Mouse (Mus musculus) intestine, embryonic 16.5 days (tissue): ENCODE results near the gene Lfng. TPM values are rescaled to one million over a fixed set of nuclear protein-coding genes. Genes with fewer than 3 reads are reported as not detected.

Experiments used
- ATAC-seq: fragments of 200-750 bp; cut with Nextera tagmentation; 2 replicates; pipeline ENCODE4 v1.8.0; 2017; ENCODE audit warnings: moderate TSS enrichment, moderate library complexity
- H3K27ac ChIP-seq: fragments of 300-500 bp; sonication (generic); 2 replicates; pipeline ENCODE4 v1.5.1; 2014; ENCODE audit warnings: mild to moderate bottlenecking, low read length
- H3K27me3 ChIP-seq: fragments of 300-500 bp; sonication (generic); replicated peaks from 2 replicates; pipeline ENCODE4 v1.6.1; 2014; ENCODE audit warnings: low read length, control low read depth, mixed read lengths; ENCODE audit not compliant: control insufficient read depth, insufficient read depth
- H3K36me3 ChIP-seq: fragments of 300-500 bp; sonication (generic); 2 replicates; pipeline ENCODE4 v1.6.1; 2014; ENCODE audit warnings: low read length, control low read depth; ENCODE audit not compliant: control insufficient read depth, insufficient read depth
- H3K4me1 ChIP-seq: fragments of 300-500 bp; sonication (generic); 2 replicates; pipeline ENCODE4 v1.6.1; 2014; ENCODE audit warnings: low read length, control low read depth, mixed read lengths; ENCODE audit not compliant: control insufficient read depth, insufficient read depth
- H3K4me2 ChIP-seq: fragments of 300-500 bp; sonication (generic); 2 replicates; pipeline ENCODE4 v1.6.1; 2014; ENCODE audit warnings: low read depth, low read length, control low read depth
- H3K4me3 ChIP-seq: fragments of 300-500 bp; sonication (generic); 2 replicates; pipeline ENCODE4 v1.5.1; 2014; ENCODE audit warnings: mild to moderate bottlenecking, low read length
- H3K9ac ChIP-seq: fragments of 300-500 bp; sonication (generic); 2 replicates; pipeline ENCODE4 v1.6.1; 2014; ENCODE audit warnings: low read depth, low read length
- H3K9me3 ChIP-seq: fragments of 300-500 bp; sonication (generic); 2 replicates; pipeline ENCODE4 v1.6.1; 2016; ENCODE audit warnings: low read length, control low read depth; ENCODE audit not compliant: control insufficient read depth
- WGBS: fragments of 180-500 bp; shearing (Covaris S2); extraction: QIAGEN DNeasy Blood & Tissue Kit; methylation state at CpG from one replicate; pipeline ENCODE4 v1.1.7; 2014; 5-methylcytosine and 5-hydroxymethylcytosine counted together
- polyA plus RNA-seq: library from polyadenylated mRNA; unstranded; fragments of >200 nt; fragmentation: Nextera tagmentation; extraction: Ambion mirVana; gene quantifications from 2 replicates; pipeline ENCODE4 v1.2.1, GENCODE M21; 2015

Lfng gene
- polyA plus RNA-seq, 1 experiment from 2014 or later: 13.4 TPM

DNA sequence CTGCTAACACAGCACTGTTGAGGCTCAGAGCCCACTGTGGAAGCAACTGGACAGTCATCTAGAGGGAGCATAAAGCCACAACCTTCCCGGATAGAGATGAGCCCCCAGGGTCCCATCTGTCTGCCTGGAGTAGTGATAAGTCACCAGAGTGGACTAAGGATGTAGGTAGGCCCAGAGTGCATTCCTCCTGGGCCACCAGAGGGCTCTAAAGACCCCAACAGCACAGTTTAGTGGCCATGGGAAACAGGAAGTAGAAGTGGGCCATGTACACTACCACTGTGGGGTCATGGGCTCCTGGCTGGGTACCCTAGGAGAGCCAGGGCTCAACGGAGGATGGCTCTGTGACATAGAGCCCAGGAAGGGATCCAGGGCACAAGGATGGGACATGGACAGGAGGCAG is 33.7 kb downstream of the Lfng start:
- Histone ChIP-seq H3K9me3 (no peaks in the 10 kb centered on the region), H3K4me1 (peaks cover 22% of the 10 kb centered on the region), H3K4me2 (no peak overlapping the region), H3K9ac (no peak overlapping the region), H3K27me3 (no peaks in the 10 kb centered on the region), H3K27ac (peak overlapping the region; percentile 21; the same call in 1 of the 2 replicates), H3K36me3 (peaks cover 2% of the 10 kb centered on the region; the same call in 1 of the 2 replicates), H3K4me3 (no peak overlapping the region)
- 74% methylated on average over 2 of the region's 2 CpGs for WGBS
- no peak for ATAC-seq

- ATAC-seq: peak; percentile 14; the same call in 1 of the 2 replicates
- peaks cover 28% of the 10 kb centered on the region for H3K4me1 ChIP-seq
- no peaks in the 10 kb centered on the region for H3K27me3 ChIP-seq
- H3K36me3 ChIP-seq: 0 out of 2 replicates have a peak, but pooled peaks cover 2% of the 10 kb centered on the region
- H3K27ac ChIP-seq: peak overlapping the region; percentile 21
- H3K4me3 ChIP-seq: no peak overlapping the region
- H3K9ac ChIP-seq: no peak overlapping the region
- no peak overlapping the region for H3K4me2 ChIP-seq
- 58% methylated on average over 10 of the region's 10 CpGs for WGBS
- H3K9me3 ChIP-seq: no peaks in the 10 kb centered on the region
Observed at GRCm38 (mm10) chr5:140641254-140641928, 34.3 kb downstream of the Lfng start.

DNA sequence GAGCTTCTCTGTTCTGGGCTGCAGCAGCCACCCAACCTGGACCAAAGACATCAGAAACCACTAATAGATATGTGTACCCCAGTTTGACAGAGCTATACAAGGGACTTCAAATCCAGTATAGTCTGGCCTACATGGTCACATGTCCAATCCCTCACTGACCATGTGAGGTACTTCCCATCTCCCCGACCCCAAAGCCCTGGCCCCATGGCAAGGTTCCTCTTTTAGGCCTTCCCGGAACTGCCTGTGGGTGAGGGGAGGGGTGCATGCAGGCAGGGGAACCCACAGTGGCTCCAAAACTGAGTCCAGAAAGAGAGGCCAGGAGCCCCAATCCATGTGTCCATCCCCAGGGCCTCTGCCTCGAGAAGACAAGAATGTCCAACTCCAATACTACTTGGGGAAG is 35.0 kb downstream of the Lfng start:
- Histone ChIP-seq H3K27me3 (no peaks in the 10 kb centered on the region), H3K9ac (no peak overlapping the region), H3K9me3 (no peaks in the 10 kb centered on the region), H3K36me3 (0 out of 2 replicates have a peak, but pooled peaks cover 2% of the 10 kb centered on the region), H3K4me2 (no peak overlapping the region), H3K4me1 (peaks cover 35% of the 10 kb centered on the region), H3K27ac (no peak overlapping the region), H3K4me3 (no peak overlapping the region)
- WGBS: 72% methylated on average over 3 of the region's 3 CpGs
- no peak for ATAC-seq

GRCm38 (mm10) chr5:140644263-140644662 is 37.1 kb downstream of the Lfng start:
- no peak overlapping the region for H3K27ac ChIP-seq
- H3K4me3 ChIP-seq: no peak overlapping the region

GRCm38 (mm10) chr5:140644702-140645201 is 37.6 kb downstream of the Lfng start:
- Histone ChIP-seq H3K27me3 (no peaks in the 10 kb centered on the region), H3K36me3 (no peaks in the 10 kb centered on the region), H3K4me1 (peaks cover 45% of the 10 kb centered on the region), H3K9ac (peak overlapping the region; percentile 12; the same call in 1 of the 2 replicates), H3K4me2 (no peak overlapping the region), H3K9me3 (no peaks in the 10 kb centered on the region), H3K27ac (no peak overlapping the region), H3K4me3 (no peak overlapping the region)
- 68% methylated on average over 15 of the region's 15 CpGs for WGBS
- ATAC-seq: no peak

More at GRCm38 (mm10) chr5:140644263-140644662, 37.1 kb downstream of the Lfng start:
- Histone ChIP-seq H3K9ac (no peak overlapping the region), H3K36me3 (no peaks in the 10 kb centered on the region), H3K9me3 (no peaks in the 10 kb centered on the region), H3K27me3 (no peaks in the 10 kb centered on the region), H3K4me1 (peaks cover 41% of the 10 kb centered on the region), H3K4me2 (no peak overlapping the region)
- ATAC-seq: no peak
- 87% methylated on average over 6 of the region's 6 CpGs for WGBS

GRCm38 (mm10) chr5:140645454-140645853 is 38.3 kb downstream of the Lfng start:
- no peak overlapping the region for H3K4me2 ChIP-seq
- H3K4me1 ChIP-seq: peaks cover 51% of the 10 kb centered on the region
- 89% methylated on average over 4 of the region's 4 CpGs for WGBS
- ATAC-seq: no peak
- H3K4me3 ChIP-seq: no peak overlapping the region
- no peaks in the 10 kb centered on the region for H3K36me3 ChIP-seq
- no peaks in the 10 kb centered on the region for H3K9me3 ChIP-seq
- peak overlapping the region; percentile 6; the same call in 1 of the 2 replicates for H3K9ac ChIP-seq
- H3K27ac ChIP-seq: no peak overlapping the region
- H3K27me3 ChIP-seq: no peaks in the 10 kb centered on the region

DNA sequence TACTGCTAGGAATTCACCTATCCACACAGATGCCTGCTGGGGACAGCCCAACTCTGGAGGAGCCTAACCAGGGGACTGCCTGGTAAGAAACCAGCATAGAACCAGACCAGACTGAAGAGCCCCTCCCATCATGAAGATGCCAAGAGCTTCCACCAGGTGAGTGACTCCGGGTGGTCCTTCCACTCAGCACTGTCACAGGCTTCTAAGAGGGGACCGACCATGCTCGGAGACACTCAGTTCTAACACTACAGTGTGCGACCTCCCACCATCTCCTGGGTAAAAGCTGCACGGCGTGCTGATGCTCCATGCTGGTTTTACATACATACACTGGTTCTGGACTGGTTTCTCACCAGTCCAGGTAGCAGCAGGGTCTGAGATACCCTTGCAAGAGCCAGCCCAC is 39.1 kb downstream of the Lfng start:
- H3K4me3 ChIP-seq: no peak overlapping the region
- H3K4me2 ChIP-seq: peak overlapping the region; percentile 77; the same call in 1 of the 2 replicates
- H3K9me3 ChIP-seq: no peaks in the 10 kb centered on the region
- H3K4me1 ChIP-seq: peaks cover 48% of the 10 kb centered on the region
- no peak for ATAC-seq
- no peak overlapping the region for H3K27ac ChIP-seq
- no peaks in the 10 kb centered on the region for H3K36me3 ChIP-seq
- WGBS: 87% methylated on average over 6 of the region's 6 CpGs
- peak overlapping the region; percentile 99 for H3K9ac ChIP-seq
- H3K27me3 ChIP-seq: no peaks in the 10 kb centered on the region

- ATAC-seq: no peak
- H3K9ac ChIP-seq: peak overlapping the region; percentile 99
- H3K27me3 ChIP-seq: no peaks in the 10 kb centered on the region
- H3K27ac ChIP-seq: no peak overlapping the region; the same call in 1 of the 2 replicates
- H3K36me3 ChIP-seq: no peaks in the 10 kb centered on the region
- H3K4me1 ChIP-seq: peaks cover 48% of the 10 kb centered on the region
- peak overlapping the region; percentile 96 for H3K4me3 ChIP-seq
- H3K4me2 ChIP-seq: peak overlapping the region; percentile 77
- no peaks in the 10 kb centered on the region for H3K9me3 ChIP-seq
- 53% methylated on average over 13 of the region's 13 CpGs for WGBS
Observed at GRCm38 (mm10) chr5:140647031-140647760, 40.1 kb downstream of the Lfng start.

DNA sequence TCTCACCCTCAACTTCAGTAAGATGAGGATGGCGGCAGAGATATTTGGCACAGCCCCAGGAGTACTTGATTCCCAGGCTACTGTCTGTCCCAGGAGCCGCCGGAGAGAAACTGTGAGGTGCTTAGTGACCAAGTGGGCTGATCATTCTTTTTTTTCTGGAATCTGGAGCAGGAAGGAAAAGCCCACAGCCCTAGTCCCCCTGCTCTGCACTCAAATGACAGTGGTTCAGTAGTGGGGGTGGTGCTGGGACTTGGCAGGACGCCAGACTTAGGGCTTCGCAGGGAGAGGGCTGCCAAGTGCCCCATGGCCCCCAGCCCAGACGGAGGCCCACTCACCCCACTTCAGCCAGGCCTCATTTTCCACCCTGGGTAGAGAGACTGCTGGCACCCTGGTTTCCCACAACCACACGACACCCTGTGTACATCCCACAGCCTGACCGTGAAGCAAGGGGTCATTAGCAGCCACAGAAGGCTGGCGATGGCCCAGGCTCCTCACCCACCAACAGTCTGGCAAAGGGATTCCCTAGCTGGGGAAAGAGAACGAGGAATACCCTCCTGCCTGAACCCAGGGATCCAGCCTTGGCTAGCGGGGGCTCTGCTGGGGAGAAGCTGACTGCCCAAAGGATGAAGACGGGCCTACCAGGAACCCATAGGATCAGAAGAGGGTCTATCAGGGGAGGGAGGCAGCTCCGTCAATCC is 40.9 kb downstream of the Lfng start:
- ATAC-seq: peak; percentile 19
- H3K9ac ChIP-seq: peak overlapping the region; percentile 99
- peak overlapping the region; percentile 85 for H3K27ac ChIP-seq
- peaks cover 51% of the 10 kb centered on the region for H3K4me1 ChIP-seq
- 2% methylated on average over 13 of the region's 13 CpGs for WGBS
- no peaks in the 10 kb centered on the region for H3K36me3 ChIP-seq
- H3K4me2 ChIP-seq: peak overlapping the region; percentile 77
- H3K4me3 ChIP-seq: peak overlapping the region; percentile 96
- no peaks in the 10 kb centered on the region for H3K27me3 ChIP-seq
- H3K9me3 ChIP-seq: no peaks in the 10 kb centered on the region
